Mouse (Mus musculus) embryonic fibroblast, embryonic 13.5 days (primary cell): ENCODE measurements around the gene Fsip2. TPM values are rescaled to one million over a fixed set of nuclear protein-coding genes. Genes with fewer than 3 reads are reported as not detected.

Experiments used
- H3K27ac ChIP-seq: 2 replicates; pipeline ENCODE4 v1.5.1; 2012; ENCODE audit warnings: low read length, control low read depth, inconsistent platforms; ENCODE audit not compliant: insufficient read depth
- H3K4me1 ChIP-seq: 2 replicates; pipeline ENCODE4 v1.6.1; 2011; ENCODE audit warnings: low read length; ENCODE audit not compliant: control insufficient read depth, insufficient read depth
- H3K4me3 ChIP-seq: 2 replicates; pipeline ENCODE4 v1.5.1; 2011; ENCODE audit warnings: mild to moderate bottlenecking, control low read depth, low read length; ENCODE audit not compliant: insufficient read depth
- CTCF ChIP-seq: IDR thresholded peaks from 2 replicates; pipeline ENCODE4 v1.5.1; 2011; ENCODE audit warnings: mild to moderate bottlenecking, control low read depth, low read length, moderate library complexity, borderline replicate concordance; ENCODE audit not compliant: insufficient read depth
- POLR2A ChIP-seq: IDR thresholded peaks from 2 replicates; pipeline ENCODE4 v1.6.1; 2011; ENCODE audit warnings: low read depth, mild to moderate bottlenecking, control low read depth, low read length, moderate library complexity
- polyA plus RNA-seq: library from polyadenylated mRNA; stranded (reverse); fragments of >200 nt; gene quantifications from 2 replicates; pipeline ENCODE4 v1.2.4, GENCODE M21; 2011; ENCODE audit warnings: low read depth; ENCODE audit not compliant: missing spikeins, insufficient read length

The Fsip2 gene
- polyA plus RNA-seq: not detected in 2 replicates

DNA sequence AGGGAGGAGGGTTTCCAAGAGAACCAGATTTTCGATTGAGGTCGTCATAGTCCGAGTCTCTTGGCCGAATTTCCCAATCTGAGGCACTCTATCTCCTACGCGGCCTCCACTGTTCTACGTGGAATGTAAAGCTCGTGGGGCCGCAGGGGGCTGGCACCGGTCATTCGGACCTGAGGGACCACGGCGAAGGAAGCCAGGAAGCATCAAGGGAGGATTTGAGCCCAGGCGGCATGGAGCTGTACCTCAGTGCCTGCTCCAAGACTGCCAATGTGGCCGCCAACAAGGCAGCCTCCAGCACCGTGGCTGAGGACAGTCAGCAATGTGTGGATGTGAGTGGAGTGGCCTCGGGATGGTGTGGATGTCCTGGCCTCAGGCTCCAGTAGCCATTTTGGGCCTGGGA, at the start of gene Fsip2:
Gene Fsip2 (plus strand): TSS at position 163 of the 400 bp plus-strand sequence.
- TF ChIP-seq CTCF (no peak), POLR2A (no peak)
- no peaks in the 10 kb centered on the region for H3K4me1 ChIP-seq
- no peak within 1 kb of the TSS for H3K27ac ChIP-seq
- no peak within 1 kb of the TSS for H3K4me3 ChIP-seq

DNA sequence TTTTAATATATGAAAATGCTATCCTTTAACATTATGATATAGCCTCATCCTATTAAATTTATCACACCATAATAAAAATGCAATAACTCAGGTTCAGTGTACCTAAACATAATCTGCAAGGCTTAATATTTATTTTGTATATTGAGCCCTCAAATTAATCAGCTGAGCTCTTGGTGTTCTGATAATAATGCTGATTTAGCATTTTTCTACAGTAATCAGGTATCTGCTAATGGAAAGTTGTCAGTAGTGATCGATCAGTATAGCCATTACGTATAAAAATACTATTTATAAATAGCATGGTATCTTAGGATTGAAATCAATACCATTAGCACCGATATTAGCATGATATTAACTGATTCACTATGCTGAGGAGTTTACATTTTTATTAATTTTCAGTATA, 20.0 kb downstream of the Fsip2 start:
- no peaks in the 10 kb centered on the region for H3K4me1 ChIP-seq
- H3K27ac ChIP-seq: no peak overlapping the region
- no peak overlapping the region for H3K4me3 ChIP-seq
- TF ChIP-seq CTCF: no peak
- no peak for TF ChIP-seq POLR2A

- H3K4me1 ChIP-seq: no peaks in the 10 kb centered on the region
- TF ChIP-seq CTCF (no peak), POLR2A (no peak)
- no peak overlapping the region for H3K27ac ChIP-seq
- no peak overlapping the region for H3K4me3 ChIP-seq
Measured at GRCm38 (mm10) chr2:83025853-83026252, 82.4 kb downstream of the Fsip2 start.

GRCm38 (mm10) chr2:83052914-83053690, 109.7 kb downstream of the Fsip2 start:
- Histone ChIP-seq H3K4me1 (peaks cover 6% of the 10 kb centered on the region; the same call in 1 of the 2 replicates), H3K27ac (no peak overlapping the region), H3K4me3 (no peak overlapping the region)
- TF ChIP-seq POLR2A: no peak
- TF ChIP-seq CTCF: no peak
